Mouse (Mus musculus): ENCODE measurements around the gene Trim33.

Trim33 gene

GRCm38 (mm10) chr3:103279182-103280149 is at the start of gene Trim33:
Gene Trim33, plus strand, starts transcription at chr3:103279293.
- DNase-seq (ENCODE audit: low spot score), result peak; percentile 93

- no peak for DNase-seq (ENCODE audit: low spot score)
These were observed 46.7 kb upstream of the Trim33 start for GRCm38 (mm10) chr3:103232398-103232797.

DNA sequence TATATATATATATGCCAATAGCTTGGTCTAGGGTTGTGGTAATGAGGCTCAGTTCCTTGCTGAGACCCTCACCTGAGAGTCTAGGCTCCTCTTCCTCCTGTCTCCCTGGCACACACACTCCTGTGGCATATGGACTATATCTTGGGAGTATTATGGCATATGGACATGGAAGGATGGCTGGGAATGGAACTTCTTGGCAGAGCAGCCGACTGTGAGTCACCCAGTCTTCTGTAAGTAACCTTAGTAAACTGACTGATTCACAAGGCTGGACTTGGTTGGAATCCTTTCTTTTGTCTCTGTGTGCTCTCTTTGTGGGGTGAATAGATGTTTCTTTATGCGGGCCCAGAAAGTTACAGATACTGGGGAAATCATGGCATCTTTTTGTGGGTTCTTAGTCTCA is 37.6 kb upstream of the Trim33 start:
- no peak for DNase-seq (ENCODE audit: low spot score)

- no peak for DNase-seq (ENCODE audit: low spot score)
These were observed 36.9 kb upstream of the Trim33 start for GRCm38 (mm10) chr3:103242156-103242555.

DNA sequence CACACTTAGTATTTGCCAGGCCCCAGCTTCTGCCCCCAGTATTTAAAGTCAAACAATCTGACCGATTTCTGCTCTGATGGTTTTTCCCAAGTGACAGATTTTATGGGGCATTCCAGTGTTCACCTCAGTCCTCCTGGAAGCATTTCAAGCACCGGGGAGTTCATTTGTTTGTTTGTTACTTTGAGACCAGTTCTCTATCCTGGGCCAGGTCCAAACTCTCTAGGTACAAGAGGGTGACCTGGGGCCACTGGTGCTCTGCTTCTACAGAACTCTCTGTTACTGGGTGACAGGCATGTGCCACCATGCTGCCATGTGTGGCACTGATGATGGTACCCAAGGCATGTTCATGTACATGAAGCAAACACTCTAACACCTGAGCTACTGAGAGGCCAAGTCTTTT is 35.6 kb upstream of the Trim33 start:
- no peak for DNase-seq (ENCODE audit: low spot score)

- no peak for DNase-seq (ENCODE audit: low spot score)
These were observed 32.3 kb upstream of the Trim33 start for GRCm38 (mm10) chr3:103246627-103247260.

GRCm38 (mm10) chr3:103256089-103256819 is 22.8 kb upstream of the Trim33 start:
- no peak for DNase-seq (ENCODE audit: low spot score)

DNA sequence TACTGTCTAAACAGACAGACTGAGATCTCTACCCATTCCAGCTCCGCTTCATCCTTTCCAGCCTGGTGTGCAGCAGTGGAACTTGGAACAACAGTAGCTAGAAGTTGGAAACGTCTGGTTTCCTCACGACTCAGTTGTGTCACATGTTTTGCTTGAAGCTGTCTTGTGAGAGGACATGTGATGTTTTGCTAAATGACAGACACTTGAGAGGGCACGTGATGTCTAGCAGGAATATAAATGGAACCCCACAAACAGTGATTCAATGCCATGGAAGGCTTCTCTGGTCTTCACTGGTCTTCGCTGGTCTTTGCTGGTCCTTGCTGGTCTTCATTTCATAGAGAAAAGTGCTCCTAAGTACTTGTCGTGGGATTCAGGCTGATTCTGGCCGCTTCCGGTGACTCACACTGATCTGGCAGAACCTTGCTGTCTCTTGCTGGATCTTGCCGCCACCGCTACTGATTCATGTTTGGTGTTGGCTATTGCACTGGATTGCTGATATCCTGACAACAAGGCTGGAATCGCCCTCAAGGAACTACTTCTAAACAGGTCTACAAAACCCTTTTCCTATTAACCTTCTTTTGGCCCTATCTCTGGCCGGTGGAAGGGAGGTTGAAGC is 16.2 kb upstream of the Trim33 start:
- DNase-seq (ENCODE audit: low spot score), result no peak

GRCm38 (mm10) chr3:103278561-103279181 is 422 bp upstream of the Trim33 start:
- DNase-seq (ENCODE audit: low spot score), result peak; percentile 46

GRCm38 (mm10) chr3:103280241-103280761 is 1.2 kb downstream of the Trim33 start:
- peak; percentile 64 for DNase-seq (ENCODE audit: low spot score)

- peak; percentile 3 for DNase-seq (ENCODE audit: low spot score)
These were observed 1.8 kb downstream of the Trim33 start for GRCm38 (mm10) chr3:103280875-103281274.

- DNase-seq (ENCODE audit: low spot score), result no peak
These were observed 9.7 kb downstream of the Trim33 start for GRCm38 (mm10) chr3:103288761-103289160.

DNA sequence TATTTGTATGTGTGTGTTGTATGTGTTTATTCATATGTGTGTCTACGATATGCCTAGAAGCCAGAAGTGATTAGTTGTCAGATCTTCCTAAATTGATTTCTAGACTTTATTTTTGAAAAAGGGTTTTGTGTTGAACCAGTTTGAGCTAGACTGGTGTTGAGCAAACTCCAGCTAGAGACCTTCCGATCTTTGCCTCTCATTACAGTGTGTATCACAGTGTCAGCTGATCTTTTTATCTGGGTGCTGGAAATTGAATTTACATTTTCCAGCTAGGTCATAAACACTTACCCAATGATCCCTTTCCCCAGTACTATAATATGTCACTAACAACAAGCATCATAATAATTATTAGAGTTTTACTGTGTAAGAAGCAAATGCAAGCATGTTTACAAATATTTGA is 12.0 kb downstream of the Trim33 start:
- DNase-seq (ENCODE audit: low spot score), result no peak

DNA sequence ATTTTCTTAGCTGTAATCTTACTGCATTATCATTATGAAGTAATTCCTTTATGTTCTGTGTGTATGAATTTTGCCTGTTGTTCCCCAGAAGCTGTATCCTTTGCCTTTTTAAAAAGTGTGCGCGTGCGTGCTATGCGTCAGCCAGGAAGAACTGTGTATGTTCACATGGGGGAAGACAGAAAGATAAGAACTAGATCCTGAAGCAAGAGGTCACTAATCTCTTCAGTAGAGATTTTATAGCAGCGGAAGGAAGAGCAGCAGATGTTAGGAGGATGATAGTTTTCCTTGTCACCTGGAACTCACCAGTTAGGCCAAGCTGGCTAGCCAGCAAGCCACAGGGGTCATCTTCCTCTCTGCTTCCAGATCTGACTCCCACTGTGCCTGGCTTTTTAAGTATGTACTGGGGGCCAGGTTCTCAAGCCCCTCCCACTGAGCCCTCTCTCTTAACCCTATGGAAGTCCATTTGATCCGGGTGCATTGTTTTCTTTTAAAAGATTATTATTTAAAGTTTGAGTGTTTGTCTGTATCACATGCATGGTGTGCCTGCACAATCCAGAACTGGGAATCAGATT is 26.4 kb downstream of the Trim33 start:
- DNase-seq (ENCODE audit: low spot score), result no peak

GRCm38 (mm10) chr3:103309252-103309651 is 30.2 kb downstream of the Trim33 start:
- no peak for DNase-seq (ENCODE audit: low spot score)

DNA sequence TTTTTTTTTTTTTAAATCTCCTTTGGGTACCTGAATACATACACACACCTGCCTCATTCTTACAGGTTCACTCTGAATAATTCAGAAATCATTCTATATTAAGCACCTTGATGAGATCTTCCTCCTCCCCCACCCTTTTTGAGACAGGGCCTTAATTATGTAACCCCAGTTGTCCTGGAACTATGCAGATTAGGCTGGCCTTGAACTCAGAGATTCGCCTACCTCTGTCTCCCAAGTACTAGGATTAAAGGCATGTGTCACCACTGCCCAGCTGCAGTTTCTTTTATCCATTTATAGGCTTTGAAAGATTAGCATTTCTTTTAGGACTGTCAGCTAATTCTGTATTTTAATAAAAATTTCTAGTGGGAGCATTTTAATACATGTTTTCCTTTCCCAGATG is 30.7 kb downstream of the Trim33 start:
- no peak for DNase-seq (ENCODE audit: low spot score)

- no peak for DNase-seq (ENCODE audit: low spot score)
These were observed 35.2 kb downstream of the Trim33 start for GRCm38 (mm10) chr3:103314291-103314690.

GRCm38 (mm10) chr3:103335371-103335770 is 56.3 kb downstream of the Trim33 start:
- DNase-seq (ENCODE audit: low spot score), result no peak

GRCm38 (mm10) chr3:103346658-103347057 is 67.6 kb downstream of the Trim33 start:
- DNase-seq (ENCODE audit: low spot score), result no peak

- DNase-seq (ENCODE audit: low spot score), result no peak
These were observed 74.4 kb downstream of the Trim33 start for GRCm38 (mm10) chr3:103353518-103353917.

DNA sequence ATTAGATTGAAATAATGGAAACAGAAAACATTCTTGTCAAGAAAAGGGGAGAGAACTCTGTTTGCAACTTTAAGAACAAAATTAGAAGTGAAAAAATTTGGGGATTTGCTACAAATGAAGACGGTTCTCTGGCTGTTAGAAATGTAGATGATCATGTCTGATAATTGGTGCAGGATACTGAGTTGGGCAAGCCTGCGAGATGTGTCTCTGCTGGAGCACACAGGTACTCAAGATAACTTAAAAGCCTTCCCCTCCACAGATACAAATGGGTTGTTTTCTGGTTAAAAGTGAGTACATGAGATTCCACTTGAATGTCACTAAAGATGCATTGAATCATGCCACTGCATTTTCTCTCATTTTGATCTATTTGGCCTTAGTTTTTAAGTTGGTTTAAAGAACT is 74.9 kb downstream of the Trim33 start:
- no peak for DNase-seq (ENCODE audit: low spot score)
